Mouse (Mus musculus): ENCODE data around the gene Smox.

DNA sequence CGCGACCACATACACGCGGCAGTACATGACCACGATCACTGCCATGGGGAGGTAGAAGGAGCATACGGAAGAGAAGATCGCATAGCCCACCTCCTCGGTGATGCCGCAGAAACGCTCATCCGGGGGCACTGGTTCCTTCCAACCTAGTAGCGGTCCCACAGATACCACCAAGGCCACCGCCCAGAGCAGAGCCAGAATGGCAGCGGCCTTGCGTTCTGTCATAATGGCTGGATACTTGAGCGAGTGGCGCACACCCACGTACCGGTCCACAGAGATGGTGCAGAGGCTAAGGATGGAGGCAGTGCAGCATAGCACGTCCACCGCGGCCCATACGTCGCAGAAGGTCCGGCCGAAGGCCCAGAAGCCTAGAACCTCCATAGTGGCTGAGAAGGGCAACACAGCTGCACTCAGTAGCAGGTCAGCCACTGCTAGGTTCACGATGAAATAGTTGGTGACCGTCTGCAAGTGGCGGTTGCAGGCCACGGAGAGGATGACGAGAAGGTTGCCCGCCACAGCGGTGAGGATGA, 70.1 kb downstream of the Smox start:
- TF ChIP-seq CTCF (IDR thresholded peaks at IDR 0.05; ENCODE audit: extremely low read depth, insufficient read length, insufficient replicate concordance, low read depth, low read length): no peak
- no peak for TF ChIP-seq POLR2A (IDR thresholded peaks at IDR 0.05; ENCODE audit: low read depth, low read length)

All from small intestine, adult 2 months (tissue).